Mouse (Mus musculus) embryo, embryonic 10.5 days (tissue): ENCODE results near the gene Mtpn.

Source experiments
- DNase-seq: peaks from one replicate; pipeline ENCODE4 v3.0.0-alpha.2; 2015; ENCODE audit warnings: low spot score

The Mtpn gene

GRCm38 (mm10) chr6:35539304-35540009, at the start of gene Mtpn:
Gene Mtpn, minus strand, starts transcription at chr6:35539888.
- peak; percentile 99 for DNase-seq

- DNase-seq, result no peak
Measured at GRCm38 (mm10) chr6:35568731-35569130, 29.0 kb upstream of the Mtpn start.

DNA sequence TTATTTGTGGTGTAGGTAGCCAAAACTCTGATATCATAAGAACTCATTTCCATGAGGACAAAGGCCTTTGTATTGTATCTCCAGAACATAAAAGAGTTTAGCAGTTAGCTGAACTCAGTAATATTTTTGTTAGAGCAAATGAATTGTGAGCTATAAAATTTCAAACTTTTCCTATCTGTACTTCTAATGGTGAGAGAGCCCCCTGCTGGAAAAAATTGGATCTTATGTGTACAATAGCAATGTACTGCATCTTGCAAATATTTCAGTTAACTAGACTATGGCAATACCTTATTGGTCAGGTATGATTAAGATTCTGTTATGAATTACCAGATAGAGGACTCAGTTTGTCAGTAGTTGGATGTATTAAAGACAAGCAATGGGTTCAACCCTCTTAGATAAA, 28.1 kb upstream of the Mtpn start:
- peak; percentile 66 for DNase-seq

GRCm38 (mm10) chr6:35559950-35560349, 20.3 kb upstream of the Mtpn start:
- DNase-seq, result no peak

GRCm38 (mm10) chr6:35544352-35544751, 4.7 kb upstream of the Mtpn start:
- no peak for DNase-seq

DNA sequence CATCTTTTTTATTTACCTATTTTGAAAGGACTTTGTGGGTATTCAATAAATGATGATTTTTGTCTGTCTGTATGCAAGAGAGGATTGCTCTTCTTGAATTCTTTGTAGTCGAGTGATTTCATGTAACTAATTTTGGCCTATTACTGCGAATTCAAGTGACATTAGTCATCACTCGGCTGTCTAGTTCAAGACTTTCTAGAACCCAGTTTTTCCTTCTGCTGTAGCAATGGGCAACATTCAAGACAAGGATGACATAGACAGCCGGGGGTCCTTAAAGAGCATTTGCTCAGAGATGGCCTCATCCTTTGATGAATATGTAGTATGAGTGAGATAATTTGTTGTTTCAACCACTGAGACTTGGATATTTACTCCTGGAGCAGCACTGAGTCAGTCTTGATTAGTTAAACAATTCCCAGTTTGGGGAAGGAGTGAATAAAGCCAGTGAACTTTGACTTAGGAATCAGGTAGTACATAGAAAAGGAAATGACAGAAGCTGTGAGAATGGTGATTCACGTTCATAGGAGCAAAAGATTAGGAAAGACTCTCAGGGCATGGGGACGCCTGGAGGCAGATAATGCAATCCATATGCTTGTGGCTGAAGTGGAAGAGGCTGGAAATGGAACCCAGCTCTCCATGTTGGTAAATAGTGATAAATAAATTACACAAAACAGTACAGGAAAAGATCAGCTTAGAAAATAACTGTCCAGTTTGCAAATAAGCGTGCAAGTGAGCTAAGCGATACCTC, 3.1 kb upstream of the Mtpn start:
- DNase-seq, result no peak

DNA sequence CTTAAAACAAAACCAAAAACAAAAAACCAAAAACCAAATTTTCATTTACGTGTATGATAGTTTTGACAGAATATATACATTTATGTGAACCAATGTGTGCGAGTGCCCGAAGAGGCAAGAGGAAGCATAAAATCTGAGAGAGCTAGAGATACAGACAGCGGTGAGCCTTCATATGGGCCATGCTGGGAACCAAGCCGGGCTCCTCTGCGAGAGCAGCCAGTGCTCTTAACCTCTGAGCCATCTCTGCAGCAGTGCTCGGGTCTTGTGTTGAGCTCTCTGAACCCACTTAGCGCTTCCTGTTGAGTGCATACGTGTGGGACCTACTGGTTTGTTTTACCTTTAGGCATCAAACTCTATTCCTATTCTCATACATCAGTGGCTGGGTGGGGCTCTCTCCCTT, 689 bp upstream of the Mtpn start:
- peak; percentile 5 for DNase-seq

DNA sequence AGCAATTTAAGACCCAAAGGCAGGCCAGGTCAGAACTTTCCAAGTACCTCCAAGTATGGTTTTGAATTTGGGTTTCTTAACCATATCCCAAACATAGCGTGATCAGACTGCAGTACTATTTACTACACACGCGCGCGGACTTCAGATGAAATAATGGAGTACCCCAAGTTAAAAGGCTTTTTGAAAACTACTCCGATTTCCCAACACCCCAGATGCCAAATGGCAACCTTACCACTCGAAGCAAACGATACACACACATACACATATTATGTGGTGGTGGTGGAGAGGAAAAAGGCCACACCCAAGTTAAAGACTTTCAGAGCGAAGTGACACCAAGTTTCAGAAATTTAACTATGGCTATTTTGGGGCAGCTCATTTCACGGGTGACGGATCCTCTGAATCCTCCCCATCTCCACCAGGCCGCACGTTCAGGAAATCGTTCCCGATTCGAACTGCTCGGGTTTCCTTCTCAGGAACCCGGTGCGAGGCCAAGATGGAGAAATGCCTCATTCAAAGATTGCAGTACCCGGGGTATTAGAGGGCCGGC, 858 bp downstream of the Mtpn start:
- DNase-seq, result peak; percentile 19

DNA sequence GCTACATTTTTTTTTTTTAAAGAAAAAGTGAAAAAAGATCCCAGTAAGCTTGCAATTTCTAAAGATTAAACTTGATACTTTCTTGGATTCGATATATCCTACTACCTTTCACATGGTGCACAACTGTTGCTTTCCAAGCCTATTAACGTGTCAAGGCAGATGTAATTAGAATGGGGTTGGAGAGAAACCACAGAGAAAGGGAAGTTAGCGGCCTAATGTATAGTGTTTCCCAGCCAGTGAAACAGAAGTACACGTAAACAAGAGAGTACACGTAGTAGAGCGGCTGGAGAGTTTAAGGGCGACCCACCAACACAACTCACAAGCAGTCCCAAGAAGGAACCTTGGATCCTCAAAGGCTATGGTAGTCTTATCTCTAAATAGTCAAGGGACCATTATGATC, 3.7 kb downstream of the Mtpn start:
- DNase-seq, result no peak

DNA sequence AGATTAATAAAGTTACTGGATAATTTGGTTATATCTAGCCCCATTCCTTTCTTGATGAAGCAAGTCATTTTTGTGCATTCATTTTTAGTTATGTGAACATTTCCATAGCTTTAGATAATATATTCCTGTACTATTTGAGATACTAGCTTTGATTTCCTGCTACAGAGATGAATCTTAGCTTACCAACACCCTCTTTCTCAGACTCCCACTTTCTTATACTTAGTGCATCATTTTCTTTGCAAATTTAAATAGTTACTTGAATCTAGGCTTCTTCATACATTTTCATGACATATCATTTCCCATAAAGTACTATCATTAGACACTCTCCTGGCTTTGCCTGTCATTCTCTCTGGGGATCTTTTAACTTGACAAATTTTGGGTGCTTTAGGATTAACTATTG, 26.3 kb downstream of the Mtpn start:
- no peak for DNase-seq

- no peak for DNase-seq
Measured at GRCm38 (mm10) chr6:35504781-35505180, 34.9 kb downstream of the Mtpn start.

DNA sequence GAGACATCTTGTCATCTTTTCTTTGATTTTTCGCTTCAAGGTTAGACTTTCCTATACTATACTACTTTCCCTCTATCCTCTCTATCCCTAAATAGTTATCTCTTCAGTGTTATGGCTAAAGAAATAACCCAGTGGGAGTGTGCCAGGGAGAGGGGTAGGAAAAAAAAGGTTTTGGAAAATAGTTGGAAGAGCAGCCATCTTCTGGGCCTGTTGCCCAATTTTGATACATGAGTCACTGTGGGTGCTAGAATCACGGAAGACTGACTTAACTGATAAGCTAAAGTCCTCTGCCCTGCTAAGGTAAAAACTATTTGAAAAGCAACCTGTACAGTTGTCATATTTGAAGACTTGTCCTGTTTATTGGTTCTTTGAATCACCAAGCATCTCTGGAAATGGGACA, 36.8 kb downstream of the Mtpn start:
- DNase-seq, result no peak

- no peak for DNase-seq
Measured at GRCm38 (mm10) chr6:35499978-35500667, 39.6 kb downstream of the Mtpn start.

DNA sequence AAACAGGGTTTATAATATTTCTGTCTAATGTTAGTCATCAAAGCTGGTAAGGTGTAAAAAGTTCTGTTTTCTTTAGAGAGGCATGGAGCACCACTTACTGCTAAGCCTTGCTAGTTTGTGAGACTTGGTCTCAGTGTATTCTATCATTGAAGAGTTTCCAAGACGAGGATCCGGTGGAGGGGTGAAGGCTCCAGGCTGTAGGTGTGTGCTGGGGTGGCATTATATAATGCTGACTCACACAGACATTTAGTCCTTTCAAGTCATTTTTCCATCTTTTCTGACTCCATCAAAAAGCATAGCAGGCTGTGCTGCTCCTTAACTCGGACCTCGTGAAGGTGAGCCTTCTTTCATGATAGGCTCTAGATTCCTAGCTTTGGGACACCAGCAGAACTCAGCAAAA, 42.3 kb downstream of the Mtpn start:
- DNase-seq, result no peak

GRCm38 (mm10) chr6:35493851-35494250, 45.8 kb downstream of the Mtpn start:
- no peak for DNase-seq

GRCm38 (mm10) chr6:35479651-35480335, 59.9 kb downstream of the Mtpn start:
- DNase-seq, result no peak

DNA sequence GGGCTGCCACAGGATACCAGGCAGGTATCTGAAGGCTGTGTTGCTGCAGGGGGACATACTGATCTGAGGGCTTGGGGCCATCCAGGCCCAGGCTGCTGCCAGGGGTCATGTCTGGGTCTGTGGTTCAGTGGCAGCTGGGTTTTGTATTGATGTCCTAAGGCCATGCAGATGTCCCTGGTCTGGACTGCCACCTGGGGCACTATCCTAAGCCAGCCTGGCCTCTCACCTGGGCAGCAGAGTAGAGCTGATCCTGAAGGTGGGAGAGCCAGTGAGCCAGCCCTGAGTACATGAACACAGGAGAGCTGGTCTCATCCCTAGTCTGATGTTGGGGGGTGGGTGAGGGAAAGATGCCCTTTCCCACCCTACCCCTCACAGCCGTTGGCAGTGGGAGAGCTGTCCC, 62.9 kb downstream of the Mtpn start:
- no peak for DNase-seq

GRCm38 (mm10) chr6:35463450-35464395, 76.0 kb downstream of the Mtpn start:
- DNase-seq, result no peak

GRCm38 (mm10) chr6:35462484-35462883, 77.2 kb downstream of the Mtpn start:
- DNase-seq, result no peak
